Mouse (Mus musculus) adrenal gland, adult (tissue): Measurements from ENCODE around the gene Adam22.

ENCODE experiments used
- DNase-seq, 2 experiments: peaks; one replicate each; pipeline ENCODE4 v3.0.0; 2022 to 2023; ENCODE audit warnings: low spot score in 1 of 2; ENCODE audit not compliant: inconsistent age in 2 of 2

Gene Adam22

DNA sequence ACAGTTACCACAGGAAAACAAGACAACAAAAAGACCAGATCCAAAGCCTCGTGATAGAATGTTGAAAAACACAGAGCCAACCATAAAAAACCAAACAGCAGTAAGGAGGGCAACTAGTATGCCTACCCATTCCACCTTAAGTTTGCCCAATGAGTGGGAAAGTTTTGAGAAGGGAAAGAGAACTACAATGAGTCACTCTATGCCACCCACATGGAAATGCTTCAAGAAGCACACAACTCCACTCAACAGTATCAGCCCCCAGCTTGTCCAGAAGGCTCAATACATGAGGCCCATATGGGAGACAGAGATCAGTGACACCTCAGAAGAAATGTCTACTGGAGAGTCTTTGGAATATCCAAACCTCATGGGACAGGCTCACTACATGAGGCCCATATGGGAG is 187.3 kb downstream of the Adam22 start:
- DNase-seq = no peak

DNA sequence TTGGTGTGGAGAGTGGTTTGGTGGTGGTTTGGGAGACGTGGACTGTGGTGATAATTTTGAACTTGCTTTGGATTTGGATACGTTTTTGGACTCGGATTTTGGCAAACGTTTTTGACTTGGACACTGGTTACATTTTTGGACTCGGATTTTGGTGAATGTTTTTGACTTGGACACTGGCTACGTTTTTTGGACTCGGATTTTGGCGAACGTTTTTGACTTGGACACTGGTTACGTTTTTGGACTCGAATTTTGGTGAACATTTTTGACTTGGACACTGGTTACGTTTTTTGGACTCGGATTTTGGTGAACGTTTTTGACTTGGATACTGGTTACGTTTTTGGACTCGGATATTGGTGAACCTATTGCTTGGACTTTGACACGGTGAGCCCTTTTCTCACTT is 189.8 kb downstream of the Adam22 start:
- no peak for DNase-seq

DNA sequence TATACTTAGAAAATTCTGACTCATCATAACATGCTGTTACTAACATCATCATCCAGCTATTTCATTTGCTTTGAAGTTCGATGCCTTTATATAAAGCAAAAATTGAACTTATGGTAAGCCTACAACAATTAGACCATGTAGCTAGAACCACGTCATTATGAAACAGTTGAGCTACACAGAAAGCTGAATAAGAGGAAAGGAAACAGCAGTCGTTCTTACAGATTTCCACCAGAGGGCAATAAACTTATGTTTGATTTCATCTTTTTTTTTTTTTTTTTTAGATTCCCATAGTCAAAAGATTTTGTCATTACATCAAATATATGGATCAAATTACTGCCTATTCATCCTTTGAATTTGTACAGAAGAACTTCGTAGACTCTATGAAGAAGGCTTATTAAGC is 203.2 kb downstream of the Adam22 start:
- DNase-seq = no peak

DNA sequence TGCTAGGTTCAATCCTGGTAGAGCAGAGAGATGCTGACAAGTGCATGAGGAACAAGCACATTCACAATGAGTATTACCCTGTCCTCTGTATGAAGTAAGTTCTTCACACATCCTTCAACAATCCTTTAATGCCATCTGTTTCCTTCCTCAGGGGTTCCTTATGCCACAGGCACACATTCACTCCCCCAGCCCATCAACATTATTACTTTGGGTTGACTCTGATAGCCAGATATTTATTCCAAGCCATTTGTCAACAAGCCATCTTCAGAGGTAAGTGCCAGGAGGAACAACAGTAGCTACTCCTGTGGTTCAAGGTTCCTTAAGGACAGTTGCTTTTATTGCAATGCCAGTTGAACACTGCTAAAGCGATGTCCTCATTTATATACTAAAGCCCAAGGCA is 216.3 kb downstream of the Adam22 start:
- no peak for DNase-seq

DNA sequence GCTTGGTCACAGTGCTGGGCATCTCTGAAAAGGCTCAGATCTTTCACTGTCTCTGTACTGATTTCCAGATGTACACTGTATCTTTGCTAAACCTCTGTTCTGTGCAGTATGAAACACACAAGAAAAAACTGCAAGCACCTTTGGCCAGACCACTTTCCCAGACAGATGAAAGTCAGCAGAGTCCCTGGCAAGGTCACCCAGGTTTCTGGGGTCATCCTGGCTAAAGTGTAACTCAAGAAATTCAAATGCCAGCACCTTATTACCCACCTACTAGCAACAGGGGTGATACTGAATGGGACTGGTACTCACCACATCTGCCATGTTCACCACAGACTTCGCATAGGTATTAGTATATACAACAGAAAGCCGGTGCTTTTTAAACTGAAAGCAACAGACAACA is 221.8 kb downstream of the Adam22 start:
- DNase-seq = no peak

DNA sequence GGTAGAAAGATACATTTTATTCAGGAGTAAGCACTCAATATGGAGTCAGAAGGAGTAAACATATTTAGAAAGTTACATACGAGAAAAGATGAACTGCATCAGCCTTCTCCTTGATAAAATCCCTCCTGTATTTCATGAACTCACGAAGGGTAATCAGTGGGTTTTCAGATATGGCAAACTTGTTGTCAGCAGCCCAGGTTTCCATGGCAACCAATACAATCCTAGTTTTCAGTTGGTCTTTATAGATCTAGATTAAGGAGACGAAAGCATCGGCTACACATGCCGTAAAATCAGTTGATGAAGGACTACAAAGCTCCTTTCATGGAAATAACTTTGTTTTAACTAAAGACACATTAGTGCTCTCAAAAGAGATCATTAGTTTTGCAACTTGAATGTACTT is 222.5 kb downstream of the Adam22 start:
- no peak for DNase-seq

DNA sequence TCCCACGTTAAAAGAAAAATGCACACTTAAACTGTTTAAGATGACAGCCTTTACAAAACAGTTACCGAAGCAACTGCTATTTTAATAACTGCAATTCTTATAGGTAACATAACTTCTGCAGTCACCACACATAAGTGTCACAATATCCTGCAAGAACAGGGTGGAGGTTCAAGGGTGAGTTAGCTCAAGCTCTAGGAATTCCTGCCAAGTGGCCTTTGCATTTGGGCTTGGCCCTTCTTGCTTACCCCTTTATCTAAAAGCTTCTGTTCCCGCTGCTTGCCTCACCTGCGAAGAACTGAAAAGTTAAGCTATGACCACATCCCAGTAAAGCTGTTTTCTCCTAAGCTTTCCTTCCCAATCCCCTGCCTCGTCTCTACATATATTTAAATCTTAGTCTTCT is 235.4 kb downstream of the Adam22 start:
- DNase-seq = no peak

DNA sequence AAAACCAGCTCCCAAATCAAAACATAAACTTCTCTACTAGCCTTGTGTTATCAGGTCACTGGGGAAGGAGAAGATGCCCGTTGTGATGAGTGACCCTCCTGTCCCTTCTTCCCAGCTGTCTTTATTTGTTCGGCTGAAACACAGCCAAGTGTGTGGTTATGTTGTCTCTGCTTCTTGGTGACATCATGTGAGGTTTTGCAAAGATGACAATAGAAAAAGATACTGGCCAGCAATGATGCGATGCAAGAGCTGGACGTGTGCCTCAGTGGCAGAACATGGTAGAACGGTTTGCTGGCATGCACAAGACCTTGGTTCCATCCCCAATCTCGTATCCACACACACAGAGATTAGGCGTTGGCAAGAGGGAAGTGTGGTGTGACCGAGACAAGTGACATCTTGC is 236.0 kb downstream of the Adam22 start:
- no peak for DNase-seq

DNA sequence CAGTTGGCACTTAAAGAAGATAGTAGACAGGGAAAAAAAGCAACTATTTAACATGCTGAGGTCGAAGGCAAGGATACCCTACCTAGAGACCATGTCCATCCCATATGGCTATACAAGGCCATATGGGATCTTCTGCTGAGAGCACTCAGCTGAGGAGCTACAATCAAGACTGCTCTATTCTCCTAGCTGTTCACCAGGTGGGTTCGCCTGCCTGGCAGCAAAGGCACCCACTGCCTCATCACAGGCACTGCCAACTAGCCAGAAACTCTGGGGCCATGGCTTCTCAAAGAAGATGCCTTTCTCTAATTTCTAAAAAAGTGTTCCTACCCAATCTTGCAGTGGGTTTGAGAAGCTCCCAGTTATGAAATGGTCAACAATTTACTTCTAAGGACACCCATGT is 238.2 kb downstream of the Adam22 start:
- no peak for DNase-seq

DNA sequence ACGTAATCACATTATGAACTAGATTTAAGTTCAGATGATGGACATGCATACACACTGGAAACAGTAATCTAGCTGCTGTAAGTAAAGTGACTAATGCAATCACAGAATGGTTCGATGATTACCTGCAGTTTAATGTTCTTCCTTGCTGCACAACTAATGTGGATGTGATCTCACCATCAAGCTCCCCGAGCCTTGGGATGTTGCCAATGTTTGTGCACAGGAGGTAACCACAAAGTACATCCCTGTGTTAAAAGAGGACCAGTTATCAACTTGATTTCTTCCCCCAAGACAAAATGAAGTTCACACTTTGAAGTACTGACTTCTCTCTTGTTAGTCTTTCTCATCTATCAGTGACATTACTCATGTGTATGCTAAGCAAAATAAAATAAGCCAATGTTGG is 247.0 kb downstream of the Adam22 start:
- no peak for DNase-seq

DNA sequence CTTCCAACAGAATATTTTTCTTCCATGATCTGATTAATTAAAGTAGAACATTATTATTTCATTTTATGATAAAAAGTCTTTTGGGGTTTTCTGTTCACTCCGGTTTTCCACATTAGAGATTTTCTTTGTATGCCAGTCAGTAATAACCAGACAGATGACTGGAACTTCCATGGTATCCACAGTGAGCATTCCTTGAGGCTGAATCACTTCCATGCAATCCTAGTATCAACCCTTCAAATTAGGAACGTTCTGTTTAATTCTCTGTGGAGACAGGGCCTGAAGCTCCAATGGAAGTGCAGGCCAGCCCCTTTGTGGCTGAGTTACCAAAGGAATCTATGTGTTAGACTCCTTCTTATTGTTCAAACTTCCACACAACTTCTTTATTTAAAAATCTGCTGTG is 247.9 kb downstream of the Adam22 start:
- DNase-seq = no peak

DNA sequence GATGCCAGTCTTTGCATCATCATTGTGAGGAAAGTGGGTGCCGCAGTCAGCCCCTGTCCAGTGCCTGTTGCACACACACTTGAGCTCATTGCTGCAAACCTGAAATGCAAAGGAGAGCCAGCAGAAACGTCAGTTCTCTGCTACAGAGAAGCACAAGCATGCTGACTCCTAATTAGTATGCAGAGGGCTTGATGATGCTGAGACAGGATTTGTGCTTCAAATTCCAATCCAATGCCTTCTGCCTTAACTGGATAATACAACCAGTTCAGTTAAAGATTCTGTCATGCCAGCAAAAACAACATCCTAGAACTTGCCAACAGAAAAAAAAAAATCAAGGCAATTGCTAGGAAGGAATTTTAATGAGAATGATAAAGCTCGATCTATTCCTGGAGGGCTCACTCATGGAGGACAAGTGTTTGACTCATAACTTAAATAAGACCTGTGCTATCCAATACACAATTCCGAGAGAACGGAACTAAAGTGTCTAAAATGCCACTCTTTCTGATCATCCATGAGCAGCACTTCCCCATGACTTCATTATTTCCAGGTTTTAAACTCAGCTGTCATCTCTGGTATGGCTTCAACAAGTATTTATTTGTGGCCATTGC is 251.3 kb downstream of the Adam22 start:
- no peak for DNase-seq

DNA sequence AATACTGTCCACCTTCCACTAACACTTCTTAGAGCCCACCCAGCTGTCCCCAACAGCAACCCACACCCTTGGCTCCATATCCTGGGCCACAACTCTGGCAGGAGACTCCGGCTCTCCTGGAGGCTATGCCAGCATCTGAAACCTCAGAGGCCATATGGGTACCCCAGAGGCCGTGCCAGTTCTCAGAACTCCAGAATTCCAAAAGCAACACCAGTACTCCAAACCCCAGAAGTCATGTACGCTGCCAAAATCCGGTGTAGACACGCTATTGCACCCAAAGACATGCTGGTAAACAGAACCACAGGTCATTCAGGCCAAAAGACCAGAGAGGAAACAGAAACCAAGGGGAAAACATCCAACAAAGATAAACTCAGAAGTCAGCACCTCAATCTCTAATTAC is 255.7 kb downstream of the Adam22 start:
- DNase-seq = peak in 1 of 2 experiments; percentile 28

DNA sequence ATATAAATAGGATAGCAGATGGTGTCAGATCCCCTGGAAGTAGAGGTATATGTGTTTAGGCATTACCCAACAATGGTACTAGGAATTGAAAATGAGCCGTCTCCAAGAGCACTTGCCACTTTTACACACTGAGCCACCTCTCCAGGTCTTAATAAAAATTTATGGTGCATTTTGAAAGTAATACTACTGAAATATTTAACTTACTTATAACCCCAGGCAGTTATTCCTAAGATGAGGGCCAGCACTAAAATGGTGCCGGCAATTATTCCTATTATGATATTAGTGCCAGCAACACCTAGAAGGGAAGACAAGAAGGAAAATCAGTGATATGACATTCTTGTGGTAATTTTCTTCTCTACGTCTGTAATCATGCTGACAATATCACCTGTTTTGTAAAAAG is 256.3 kb downstream of the Adam22 start:
- DNase-seq = no peak

DNA sequence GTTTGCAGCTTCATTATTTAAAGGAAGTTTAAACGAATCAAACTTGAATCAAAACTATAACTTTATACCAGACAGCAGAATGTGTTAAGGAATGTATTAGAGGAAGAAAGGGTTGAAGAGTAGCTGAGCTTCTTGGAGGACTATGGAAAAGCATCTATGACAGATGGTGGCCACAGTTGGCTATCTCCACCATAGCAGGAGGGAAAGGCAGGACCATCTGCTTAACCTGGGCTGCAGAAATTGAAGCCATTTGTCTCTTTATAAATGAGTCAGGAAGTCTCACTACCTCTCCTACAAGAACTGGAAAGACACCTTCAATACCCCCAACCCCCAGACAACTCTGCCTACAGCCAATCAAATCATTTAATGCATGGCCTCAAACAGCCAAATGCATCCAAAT is 272.3 kb downstream of the Adam22 start:
- DNase-seq = no peak

DNA sequence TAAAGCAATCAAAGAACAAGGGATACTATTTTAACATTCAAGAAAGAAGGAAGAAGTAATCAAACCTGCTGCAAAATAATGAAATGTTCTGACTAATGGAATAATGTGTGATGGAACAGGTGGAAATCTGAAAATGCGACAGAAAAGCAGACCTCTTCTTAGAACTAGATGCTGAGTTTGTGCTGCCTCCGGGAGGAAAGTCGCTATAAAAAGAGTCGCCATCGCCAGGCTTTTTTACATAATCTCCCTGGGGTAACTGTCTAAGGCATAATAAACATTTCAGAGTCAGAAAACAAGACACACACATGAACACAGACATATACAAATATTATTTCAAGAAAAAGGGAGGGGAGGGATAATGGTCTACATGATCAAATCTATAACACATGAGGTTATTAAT is 273.0 kb downstream of the Adam22 start:
- DNase-seq = no peak

DNA sequence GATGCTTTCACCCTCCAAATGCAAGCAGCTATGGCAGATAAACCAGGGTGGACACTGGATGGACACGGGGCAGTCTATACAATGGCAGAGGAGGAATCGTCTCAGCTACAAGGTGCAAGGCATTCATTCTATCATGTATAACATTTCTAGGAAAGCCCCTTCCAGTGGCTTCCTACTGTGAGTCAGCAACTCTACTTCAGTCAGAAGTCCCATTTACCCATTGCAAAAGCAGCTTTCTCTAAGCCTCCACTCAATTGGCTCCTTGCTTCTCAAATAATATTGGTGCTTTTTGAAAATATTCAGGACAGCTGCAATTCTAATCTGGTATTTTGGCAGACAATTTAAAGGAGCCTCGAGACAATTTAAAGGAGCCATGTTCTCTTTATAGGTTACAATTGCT is 279.8 kb downstream of the Adam22 start:
- no peak for DNase-seq

DNA sequence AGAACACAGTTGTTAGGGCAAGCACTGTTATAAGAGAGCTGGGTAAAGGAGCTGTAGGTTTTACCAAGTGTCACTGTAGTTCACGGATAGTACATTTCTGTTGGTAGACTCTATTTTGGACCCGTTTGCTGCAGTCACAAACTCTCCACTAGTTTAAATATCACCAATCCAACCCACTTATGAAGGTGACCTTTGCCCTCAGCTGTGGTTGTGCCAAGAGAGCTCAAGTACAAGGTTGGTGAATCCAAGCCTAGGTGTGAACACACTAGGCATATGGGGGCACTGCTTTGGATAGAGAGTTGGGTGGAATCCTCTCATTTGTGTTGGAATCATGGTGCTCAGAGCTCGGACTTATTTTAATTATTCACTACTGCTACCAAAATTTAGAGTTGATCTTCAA is 282.3 kb downstream of the Adam22 start:
- no peak for DNase-seq

DNA sequence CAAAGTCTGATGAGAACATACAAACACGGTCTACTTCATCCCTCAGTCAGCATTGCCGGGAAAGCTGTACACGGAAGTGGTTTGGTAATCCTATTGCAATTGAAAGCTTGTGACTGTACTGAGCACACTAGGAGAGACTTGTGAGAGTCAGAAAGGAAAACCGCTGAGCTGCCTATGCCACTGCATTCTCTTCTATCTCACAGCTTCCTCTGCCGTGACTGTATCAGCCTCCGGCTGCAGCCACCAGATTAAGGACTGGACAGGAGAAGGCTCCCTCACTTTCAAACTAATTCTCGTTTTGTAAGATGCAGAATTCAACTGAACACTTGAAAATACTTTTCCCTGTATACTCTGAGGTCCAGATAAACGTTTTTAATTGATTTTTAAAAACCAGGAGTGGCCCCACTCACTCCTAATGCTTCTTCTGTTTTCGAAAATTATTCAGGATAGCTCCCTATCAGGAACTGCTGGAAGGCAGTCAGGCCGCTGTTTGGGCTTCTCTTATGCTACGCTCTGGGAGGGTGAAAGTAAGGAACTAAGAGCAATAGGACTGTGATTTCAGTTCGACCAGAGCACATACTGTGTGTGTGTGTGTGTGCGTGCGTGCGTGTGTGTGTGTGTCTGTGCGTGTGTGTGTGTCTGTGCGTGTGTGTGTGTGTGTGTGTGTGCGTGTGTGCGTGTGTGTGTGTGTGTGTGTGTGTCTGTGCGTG is 285.0 kb downstream of the Adam22 start:
- DNase-seq = no peak

DNA sequence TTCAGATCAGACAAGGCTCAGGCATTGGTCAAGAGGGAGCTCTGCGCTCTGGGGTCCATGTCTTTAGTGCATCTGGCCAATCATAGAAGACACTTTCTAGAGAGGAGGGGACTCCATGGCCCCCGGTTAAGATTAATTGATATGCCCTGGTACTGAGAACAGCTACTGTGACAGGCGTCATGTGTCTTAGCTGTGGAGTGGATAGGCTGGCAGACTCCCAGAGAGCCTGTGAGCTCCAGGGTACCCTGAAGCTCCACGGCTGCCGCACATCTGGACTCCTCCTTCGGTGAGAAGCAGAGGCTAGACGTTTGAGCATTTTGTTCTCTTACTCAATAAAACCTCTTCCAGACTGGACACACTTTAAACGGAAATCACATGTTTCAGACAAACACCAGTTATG is 290.5 kb downstream of the Adam22 start:
- DNase-seq = no peak

DNA sequence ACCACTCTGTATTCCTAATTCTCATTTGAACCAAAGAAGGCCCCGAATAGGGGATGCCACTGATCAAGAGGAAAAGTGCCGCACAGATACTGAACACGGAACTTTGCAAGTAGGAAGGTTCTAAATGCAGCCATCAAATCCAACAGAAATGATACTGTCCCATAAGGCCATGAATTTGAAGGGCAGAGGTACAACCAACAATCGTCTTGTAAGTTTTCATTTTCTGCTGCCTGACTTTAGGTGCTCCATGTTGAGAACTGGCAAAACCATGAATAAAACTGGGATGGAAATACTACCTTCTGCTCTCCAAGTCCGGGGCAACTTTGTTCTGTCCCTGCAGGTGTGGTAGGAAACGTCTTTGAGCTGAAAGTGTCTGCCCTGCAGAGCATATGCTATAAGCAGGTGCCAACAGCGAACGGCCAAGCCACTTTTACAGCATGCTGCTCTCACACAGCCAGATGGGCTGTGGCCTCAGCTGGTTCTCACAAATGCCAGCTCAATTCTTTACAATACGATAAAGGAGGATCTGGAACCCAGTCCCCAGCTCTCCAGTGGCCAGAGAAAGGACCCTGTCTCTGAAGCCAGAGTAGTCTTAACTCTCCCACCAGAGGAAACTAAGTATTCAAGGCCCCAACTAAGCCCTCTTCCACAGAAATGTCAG is 293.9 kb downstream of the Adam22 start:
- DNase-seq = no peak

DNA sequence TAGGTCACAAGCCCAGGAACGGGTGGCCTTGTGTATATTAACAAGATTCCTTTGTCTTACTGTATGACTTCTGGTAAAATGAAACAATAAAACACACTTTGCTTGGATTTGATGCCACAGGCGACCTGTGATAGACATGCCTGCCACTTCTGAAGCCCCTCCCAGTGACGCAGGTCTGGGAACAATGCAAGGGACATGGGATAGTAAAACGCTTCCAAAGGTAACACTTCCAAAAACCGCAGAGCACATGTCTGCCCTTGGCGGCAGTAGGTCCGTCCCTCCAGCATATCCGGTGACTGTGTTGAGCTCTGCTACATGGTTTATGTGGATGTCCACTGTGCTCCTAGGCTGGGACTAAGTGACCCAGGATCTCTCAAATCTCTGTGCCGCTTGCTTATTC is 294.6 kb downstream of the Adam22 start:
- no peak for DNase-seq

DNA sequence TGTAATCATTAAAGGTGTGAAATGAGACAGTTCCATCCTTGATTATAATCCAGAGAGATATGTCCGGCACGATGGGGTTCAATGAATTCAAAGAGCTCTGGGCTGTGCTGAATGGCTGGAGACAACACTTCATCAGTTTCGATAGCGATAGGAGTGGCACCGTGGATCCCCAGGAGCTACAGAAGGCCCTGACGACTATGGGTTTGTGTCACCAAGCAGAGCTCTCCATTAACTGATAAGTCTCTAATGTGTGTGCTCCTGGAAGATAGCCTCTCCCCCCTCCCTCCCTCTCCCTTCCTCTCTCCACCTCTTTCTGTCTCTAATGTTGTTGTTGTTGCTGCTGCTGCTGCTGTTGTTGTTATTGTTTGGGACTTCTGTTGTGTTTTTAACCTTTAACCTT is 304.8 kb downstream of the Adam22 start:
- DNase-seq = no peak
